Mouse (Mus musculus): Measurements from ENCODE around the gene Ttll11.

DNA sequence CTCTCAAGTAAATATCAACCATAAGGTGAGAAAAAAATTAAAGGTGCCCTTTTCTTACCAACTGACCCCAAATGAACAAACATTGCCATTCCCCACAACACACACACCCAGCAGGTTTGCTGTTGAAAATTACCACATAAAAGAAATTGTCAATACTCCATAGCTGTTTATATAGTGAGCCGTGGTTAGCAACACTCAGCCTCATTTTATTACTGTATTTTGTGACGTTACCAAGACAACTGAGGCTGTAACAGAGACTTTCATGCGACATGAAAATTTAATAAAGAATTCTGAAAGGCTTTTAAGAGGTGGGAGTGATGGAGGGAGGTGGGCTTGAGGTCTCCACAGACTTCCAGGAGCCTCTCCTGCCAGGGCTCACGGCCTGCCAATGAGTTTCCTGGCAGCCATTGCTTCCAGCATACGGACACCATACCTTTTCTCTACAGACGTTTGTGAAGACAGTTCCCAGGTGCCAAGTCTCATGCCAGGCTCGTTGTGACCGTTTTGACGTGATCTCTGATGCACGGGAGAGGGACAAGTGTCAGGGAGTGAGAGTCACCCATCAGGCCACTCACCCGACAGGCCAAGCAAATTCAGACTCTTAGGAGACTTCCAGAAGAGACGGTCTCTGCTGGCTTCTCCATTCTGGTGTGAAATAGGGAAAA lies 232.2 kb downstream of the Ttll11 start:
- TF ChIP-seq POLR2A (IDR thresholded peaks at IDR 0.05; ENCODE audit: borderline replicate concordance, low read depth, low read length) = no peak
- TF ChIP-seq CTCF (IDR thresholded peaks at IDR 0.05; ENCODE audit: low read depth, low read length) = no peak

Data from bone marrow macrophage, adult 2 months (primary cell).